Mouse (Mus musculus) liver, adult 2 months (tissue): ENCODE data around the gene Ppp2r2c.

Experiments
- CTCF ChIP-seq: fragments of 200-500 bp; IDR thresholded peaks from 2 replicates; pipeline ENCODE4 v1.5.1; 2011; ENCODE audit warnings: low read depth, low read length, control low read depth
- POLR2A ChIP-seq: fragments of 200-500 bp; IDR thresholded peaks from 2 replicates; pipeline ENCODE4 v1.6.1; 2011; ENCODE audit warnings: low read length, control low read depth; ENCODE audit not compliant: insufficient read depth; ENCODE audit errors: extremely low read depth

- TF ChIP-seq CTCF (no peak), POLR2A (no peak)
Measured at GRCm38 (mm10) chr5:36894070-36894469, 25.8 kb downstream of the Ppp2r2c start.
